14 mouse cellular contexts compared by ENCODE assay signal in genomic region chr2:7145541-7146043, GRCm38 (mm10).
"Had no signal": no experiment of that assay in that cellular context is flagged by ENCODE, and none has a peak within 500 bp of the region (broad histone marks: within the 10 kb centered on the region; RNA-seq: fewer than 3 reads in every experiment).

No protein-coding gene starts in this region.

- DNase-seq: kidney, adult 8-10 months; kidney, postnatal 25 days; layer of hippocampus, adult 9-11 months; lung, postnatal 14 days; right cerebral cortex, postnatal 14 days; thymus, postnatal 4 days had no signal

- H3K27ac ChIP-seq: limb, embryonic 10.5 days; liver, embryonic 12.5 days; lung, embryonic 15.5 days; macrophage; midbrain, embryonic 12.5 days; stomach, postnatal 0 days had no signal

- H3K4me3 ChIP-seq: limb, embryonic 10.5 days; liver, embryonic 12.5 days; lung, embryonic 15.5 days; megakaryocyte, embryonic 14.5 days; midbrain, embryonic 12.5 days had no signal

- H3K9ac ChIP-seq: liver, embryonic 12.5 days; lung, embryonic 15.5 days; midbrain, embryonic 12.5 days had no signal

- ATAC-seq: liver, embryonic 12.5 days; midbrain, embryonic 16.5 days had no signal

- H3K9me3 ChIP-seq: limb, embryonic 10.5 days; liver, embryonic 12.5 days; lung, embryonic 15.5 days; megakaryocyte, embryonic 14.5 days; midbrain, embryonic 12.5 days had no signal

- H3K27me3 ChIP-seq: liver, embryonic 12.5 days; lung, embryonic 15.5 days; megakaryocyte, embryonic 14.5 days; midbrain, embryonic 12.5 days had no signal

- H3K36me3 ChIP-seq: limb, embryonic 10.5 days; liver, embryonic 12.5 days; lung, embryonic 15.5 days; midbrain, embryonic 12.5 days had no signal

- H3K4me2 ChIP-seq: liver, embryonic 12.5 days; lung, embryonic 15.5 days; midbrain, embryonic 12.5 days had no signal

- H3K4me1 ChIP-seq: liver, embryonic 12.5 days; lung, embryonic 15.5 days; megakaryocyte, embryonic 14.5 days; midbrain, embryonic 12.5 days had no signal
